Comparison of ENCODE assay signal across 8 mouse cellular contexts in the genomic region with DNA sequence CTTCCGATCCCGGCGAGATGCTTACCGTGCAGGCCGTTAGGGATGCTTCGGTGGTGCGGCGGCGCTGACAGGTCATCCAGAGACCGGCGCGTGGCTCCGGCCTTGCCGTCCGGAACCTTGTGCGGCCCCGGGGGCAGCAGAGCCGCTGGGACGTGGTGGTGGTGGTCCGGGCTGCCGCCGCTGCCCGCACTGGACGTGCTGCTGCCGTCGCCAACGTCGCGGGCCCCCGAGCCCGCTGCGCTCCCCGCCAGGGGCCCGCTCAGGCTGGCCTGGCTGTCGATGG. TPM values are rescaled to one million over a fixed set of nuclear protein-coding genes. Genes with fewer than 3 reads are reported as not detected.
DNase-seq lines count a peak whose midpoint lies in the region; ATAC-seq and TF ChIP-seq lines count a peak whose summit lies in the region.

No protein-coding gene starts in this region.

- peak overlapping the region; percentile 75 for H3K9ac ChIP-seq in heart, embryonic 15.5 days
- H3K9ac ChIP-seq in forebrain, embryonic 15.5 days (replicated peaks), result peak overlapping the region; percentile 82

- intact Hi-C loops in heart, postnatal 25 days (cut with DNase I), result loop anchor here (5.0 kb wide), 1 partner anchor 37 kb away; no protein-coding TSS in a partner anchor
- intact Hi-C loops in gastrocnemius, postnatal 36 days (cut with DNase I), result no loop called here

- no peak for ATAC-seq in heart, embryonic 15.5 days (replicated peaks; ENCODE audit: insufficient number of reproducible peaks, insufficient read depth, low FRiP score, low read depth)
- no peak for ATAC-seq in G1E (ENCODE audit: extremely low read depth, insufficient number of reproducible peaks, low FRiP score, poor library complexity, severe bottlenecking)
- ATAC-seq in forebrain, embryonic 15.5 days (replicated peaks), result no peak

- H3K4me1 ChIP-seq in heart, embryonic 15.5 days (replicated peaks), result peaks cover 71% of the 10 kb centered on the region
- no peaks in the 10 kb centered on the region for H3K4me1 ChIP-seq in G1E (ENCODE audit: insufficient read depth, low read depth, low read length)
- peaks cover 78% of the 10 kb centered on the region for H3K4me1 ChIP-seq in forebrain, embryonic 15.5 days

- WGBS in heart, embryonic 15.5 days, result under 1% methylated on average over 35 of the region's 35 CpGs
- under 1% methylated on average over 35 of the region's 35 CpGs for WGBS in forebrain, embryonic 15.5 days

- TF ChIP-seq CTCF in G1E (IDR thresholded peaks at IDR 0.05; ENCODE audit: low read depth, low read length), result no peak

- no peak overlapping the region for H3K27ac ChIP-seq in heart, embryonic 15.5 days
- H3K27ac ChIP-seq in forebrain, embryonic 15.5 days (replicated peaks), result peak overlapping the region; percentile 90

- DNase-seq in heart, postnatal 25 days (ENCODE audit: low spot score), result no peak
- no peak for DNase-seq in G1E (ENCODE audit: low spot score)
- DNase-seq in lung, postnatal 10 days, result peak; percentile 18
- DNase-seq in layer of hippocampus, adult 18-20 months (ENCODE audit: low spot score in 2 of 2), result no peak
- no peak for DNase-seq in right cerebral cortex, adult 18-20 months
- no peak for DNase-seq in gastrocnemius, postnatal 36 days

- no peaks in the 10 kb centered on the region for H3K36me3 ChIP-seq in heart, embryonic 15.5 days
- H3K36me3 ChIP-seq in G1E (replicated peaks), result no peaks in the 10 kb centered on the region
- no peaks in the 10 kb centered on the region for H3K36me3 ChIP-seq in forebrain, embryonic 15.5 days

- peaks cover 4% of the 10 kb centered on the region; the same call in 1 of the 2 replicates for H3K27me3 ChIP-seq in heart, embryonic 15.5 days
- no peaks in the 10 kb centered on the region for H3K27me3 ChIP-seq in G1E (ENCODE audit: insufficient read depth, low read length)
- no peaks in the 10 kb centered on the region for H3K27me3 ChIP-seq in forebrain, embryonic 15.5 days

- H3K4me2 ChIP-seq in heart, embryonic 15.5 days, result peak overlapping the region; percentile 92
- peak overlapping the region; percentile 94 for H3K4me2 ChIP-seq in forebrain, embryonic 15.5 days (replicated peaks)

- H3K4me3 ChIP-seq in heart, embryonic 15.5 days, result peak overlapping the region; percentile 74
- H3K4me3 ChIP-seq in G1E (ENCODE audit: low read depth, low read length), result peak overlapping the region; percentile 18; the same call in 1 of the 2 replicates
- peak overlapping the region; percentile 80 for H3K4me3 ChIP-seq in forebrain, embryonic 15.5 days

- H3K9me3 ChIP-seq in heart, embryonic 15.5 days (replicated peaks), result no peaks in the 10 kb centered on the region
- H3K9me3 ChIP-seq in G1E (replicated peaks), result peaks cover 96% of the 10 kb centered on the region
- no peaks in the 10 kb centered on the region for H3K9me3 ChIP-seq in forebrain, embryonic 15.5 days

RNA-seq across cellular contexts. Expression of a gene that starts 1.0 kb away (rescaled TPM):
- 4.7 and 5.7 TPM in 2 replicates for polyA plus RNA-seq in heart, embryonic 15.5 days (2015; fragmentation: Nextera tagmentation; extraction: Ambion mirVana)
- 10 to 100 TPM; 36.4 to 40.9 TPM for total RNA-seq in heart, postnatal 25 days (2021)
- total RNA-seq in G1E (2014; fragmentation: Nextera tagmentation) (not detected in 2 replicates), G1E (2017) (0.05 TPM in 1 of 2 replicates, not detected in the other)
- not detected in 2 replicates for polyA plus RNA-seq in G1E (2012)
- 14.3 and 16.3 TPM in 2 replicates for polyA plus RNA-seq in forebrain, embryonic 15.5 days (2015; fragmentation: Nextera tagmentation; extraction: Ambion mirVana)
- 10 to 100 TPM; 66.1 to 72.5 TPM for total RNA-seq in layer of hippocampus, adult 18-20 months (2021)
- 10 to 100 TPM; 24.0 to 26.5 TPM for total RNA-seq in gastrocnemius, postnatal 36 days (2021)

RNA-seq across cellular contexts. Expression of a gene that starts 31.8 kb away (rescaled TPM):
- 1.0 TPM in 2 replicates for polyA plus RNA-seq in heart, embryonic 15.5 days (2015; fragmentation: Nextera tagmentation; extraction: Ambion mirVana)
- total RNA-seq in heart, postnatal 25 days (2021), result 1 to 10 TPM in 1 of 2 experiments, under 1 TPM in 1; 0.95 to 1.7 TPM
- total RNA-seq in G1E (2014; fragmentation: Nextera tagmentation) (not detected in 2 replicates), G1E (2017) (0.05 and 0.06 TPM in 2 replicates)
- polyA plus RNA-seq in G1E (2012), result not detected in 2 replicates
- 1.8 and 1.9 TPM in 2 replicates for polyA plus RNA-seq in forebrain, embryonic 15.5 days (2015; fragmentation: Nextera tagmentation; extraction: Ambion mirVana)
- total RNA-seq in layer of hippocampus, adult 18-20 months (2021), result 1 to 10 TPM; 6.1 to 6.4 TPM
- total RNA-seq in gastrocnemius, postnatal 36 days (2021), result 1 to 10 TPM in 1 of 2 experiments, under 1 TPM in 1; 0.74 to 1.3 TPM

RNA-seq across cellular contexts. Expression of a gene that starts 59.9 kb away (rescaled TPM):
- polyA plus RNA-seq in heart, embryonic 15.5 days (2015; fragmentation: Nextera tagmentation; extraction: Ambion mirVana), result 5.6 and 6.2 TPM in 2 replicates
- under 1 TPM; 0.31 to 0.36 TPM for total RNA-seq in heart, postnatal 25 days (2021)
- total RNA-seq in G1E (2014; fragmentation: Nextera tagmentation), result not detected in 2 replicates
- 0.23 and 0.55 TPM in 2 replicates for total RNA-seq in G1E (2017)
- not detected in 2 replicates for polyA plus RNA-seq in G1E (2012)
- polyA plus RNA-seq in forebrain, embryonic 15.5 days (2015; fragmentation: Nextera tagmentation; extraction: Ambion mirVana), result 19.8 and 22.6 TPM in 2 replicates
- total RNA-seq in layer of hippocampus, adult 18-20 months (2021), result 100 to 1,000 TPM; 159 to 175 TPM
- total RNA-seq in gastrocnemius, postnatal 36 days (2021), result under 1 TPM in 1 of 2 experiments, not detected in 1; 0.26 TPM

Comparison
In these comparisons a context has a peak if more than half of its experiments do, and no peak if none do; other contexts are left out.
1. H3K4me3 ChIP-seq: peak in every context shown above with its lines; median percentile 80 in forebrain, embryonic 15.5 days; 74 in heart, embryonic 15.5 days; 18 in G1E.
2. RNA of a gene that starts 1.0 kb away (total RNA-seq): 66.1 to 72.5 TPM in layer of hippocampus, adult 18-20 months, 36.4 to 40.9 TPM in heart, postnatal 25 days and 24.0 to 26.5 TPM in gastrocnemius, postnatal 36 days; 0.05 TPM in G1E; every median in the first group is over 10 times any median in the second.
3. RNA of a gene that starts 59.9 kb away (total RNA-seq): 159 to 175 TPM in layer of hippocampus, adult 18-20 months; 0.23 to 0.55 TPM in G1E, 0.31 to 0.36 TPM in heart, postnatal 25 days and 0.26 TPM in gastrocnemius, postnatal 36 days; every median in the first group is over 100 times any median in the second.